Mouse (Mus musculus) limb, embryonic 11.5 days (tissue): ENCODE data around the gene Tmx2. TPM values are rescaled to one million over a fixed set of nuclear protein-coding genes. Genes with fewer than 3 reads are reported as not detected.
"Not testable (repeated sequence)": the region's sequence is repeated elsewhere in the genome, so short reads cannot be mapped to it uniquely, and the experiment has no call there.

ENCODE experiments used
- ATAC-seq: fragments of 200-750 bp; cut with Nextera tagmentation; 2 replicates; pipeline ENCODE4 v1.8.0; 2017; ENCODE audit warnings: low read depth; ENCODE audit not compliant: insufficient number of reproducible peaks, low FRiP score, low TSS enrichment
- DNase-seq: peaks from one replicate; pipeline ENCODE4 v3.0.0-alpha.2; 2015; ENCODE audit warnings: low spot score
- H3K27ac ChIP-seq: fragments of 300-500 bp; sonication (generic); replicated peaks from 2 replicates; pipeline ENCODE4 v1.5.1; 2014; ENCODE audit warnings: low read depth, mild to moderate bottlenecking, low read length
- H3K27me3 ChIP-seq: fragments of 300-500 bp; sonication (generic); 2 replicates; pipeline ENCODE4 v1.6.1; 2014; ENCODE audit warnings: mild to moderate bottlenecking, low read length, mixed read lengths; ENCODE audit not compliant: control insufficient read depth, insufficient read depth
- H3K36me3 ChIP-seq: fragments of 300-500 bp; sonication (generic); 2 replicates; pipeline ENCODE4 v1.6.1; 2014; ENCODE audit warnings: mild to moderate bottlenecking, low read length, moderate library complexity, mixed read lengths; ENCODE audit not compliant: control insufficient read depth, insufficient read depth
- H3K4me1 ChIP-seq: fragments of 300-500 bp; sonication (generic); 2 replicates; pipeline ENCODE4 v1.6.1; 2014; ENCODE audit warnings: low read length, mixed read lengths; ENCODE audit not compliant: control insufficient read depth, insufficient read depth
- H3K4me2 ChIP-seq: fragments of 300-500 bp; sonication (generic); 2 replicates; pipeline ENCODE4 v1.6.1; 2014; ENCODE audit warnings: low read depth, mild to moderate bottlenecking, moderate library complexity; ENCODE audit not compliant: severe bottlenecking
- H3K4me3 ChIP-seq: fragments of 300-500 bp; sonication (generic); 2 replicates; pipeline ENCODE4 v1.5.1; 2014; ENCODE audit warnings: low read depth, low read length
- H3K9ac ChIP-seq: fragments of 300-500 bp; sonication (generic); 2 replicates; pipeline ENCODE4 v1.6.1; 2014; ENCODE audit warnings: mild to moderate bottlenecking, low read length
- H3K9me3 ChIP-seq: fragments of 300-500 bp; sonication (generic); 2 replicates; pipeline ENCODE4 v1.6.1; 2016; ENCODE audit warnings: low read length; ENCODE audit not compliant: control insufficient read depth
- WGBS: fragments of 180-500 bp; shearing (Covaris S2); extraction: QIAGEN DNeasy Blood & Tissue Kit; methylation state at CpG from one replicate; pipeline ENCODE4 v1.1.7; 2014; 5-methylcytosine and 5-hydroxymethylcytosine counted together
- polyA plus RNA-seq: library from polyadenylated mRNA; unstranded; fragments of >200 nt; fragmentation: Nextera tagmentation; extraction: Ambion mirVana; gene quantifications from 2 replicates; pipeline ENCODE4 v1.2.1, GENCODE M21; 2014

Gene Tmx2
- polyA plus RNA-seq, 1 experiment from 2014 or later, result 129 TPM

GRCm38 (mm10) chr2:84677968-84678880 lies 716 bp downstream of the Tmx2 start, which contains the start of the genes Gm28635 and Med19:
Gene Gm28635, minus strand, starts transcription at chr2:84678041.
Gene Med19, plus strand, starts transcription at chr2:84678402.
- H3K9me3 ChIP-seq, result no peaks in the 10 kb centered on the region
- no peaks in the 10 kb centered on the region for H3K27me3 ChIP-seq
- H3K4me2 ChIP-seq, result peak within 1 kb of the TSS; percentile 74
- peak within 1 kb of the TSS; percentile 98 for H3K4me3 ChIP-seq
- DNase-seq, result peak; percentile 90
- 0% methylated on average over 44 of the region's 44 CpGs for WGBS
- 0 out of 2 replicates have a peak within 1 kb of the TSS, but pooled peaks have one; percentile 42 for H3K27ac ChIP-seq
- peak within 1 kb of the TSS; percentile 90 for H3K9ac ChIP-seq
- H3K4me1 ChIP-seq, result 0 out of 2 replicates have a peak, but pooled peaks cover 3% of the 10 kb centered on the region
- peaks cover 7% of the 10 kb centered on the region; the same call in 1 of the 2 replicates for H3K36me3 ChIP-seq
- ATAC-seq, result peak; percentile 100

DNA sequence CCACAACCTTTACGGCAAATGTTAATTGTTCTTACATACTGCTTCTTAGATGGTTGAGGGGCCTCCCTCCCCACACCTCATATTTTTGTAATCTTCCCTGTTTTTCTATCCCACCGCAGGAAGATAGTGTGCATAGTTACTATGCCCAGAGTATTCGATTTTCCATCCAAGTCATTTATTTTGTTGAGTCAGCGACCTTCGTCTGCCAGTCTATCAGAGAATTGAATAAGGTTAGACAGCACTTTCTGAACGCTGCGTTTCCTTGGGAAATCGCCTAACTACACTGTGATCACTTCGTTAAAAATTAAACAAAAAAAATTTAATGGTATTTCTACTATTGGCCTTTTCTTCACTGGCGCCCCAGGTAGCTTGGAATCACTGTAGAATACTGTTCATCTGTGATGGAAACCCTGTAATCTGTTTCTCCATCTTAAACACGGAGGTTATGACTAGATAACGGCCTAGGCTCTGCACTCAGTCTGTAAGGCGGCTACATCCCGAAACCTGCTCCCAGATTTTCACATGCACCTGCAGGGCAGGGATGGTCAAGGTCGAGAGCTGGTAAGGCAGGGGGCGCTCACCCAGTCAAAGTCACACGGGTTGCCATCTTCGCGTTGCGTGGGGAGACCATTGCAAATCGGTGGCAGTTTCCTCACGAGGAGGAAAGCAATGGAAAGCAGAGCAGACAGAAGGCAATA lies 1.5 kb downstream of the Tmx2 start:
- DNase-seq (peak; percentile 70), ATAC-seq (peak; percentile 70)
- Histone ChIP-seq H3K36me3 (peaks cover 7% of the 10 kb centered on the region; the same call in 1 of the 2 replicates), H3K27ac (no peak overlapping the region), H3K9me3 (no peaks in the 10 kb centered on the region), H3K4me2 (peak overlapping the region; percentile 74), H3K9ac (peak overlapping the region; percentile 47; the same call in 1 of the 2 replicates), H3K27me3 (no peaks in the 10 kb centered on the region), H3K4me1 (0 out of 2 replicates have a peak, but pooled peaks cover 3% of the 10 kb centered on the region), H3K4me3 (peak overlapping the region; percentile 98)
- 12% methylated on average over 22 of the region's 22 CpGs for WGBS

- not testable (repeated sequence) for H3K9ac ChIP-seq, H3K4me1 ChIP-seq, H3K9me3 ChIP-seq, DNase-seq, H3K36me3 ChIP-seq, H3K4me3 ChIP-seq, H3K27me3 ChIP-seq, ATAC-seq, H3K4me2 ChIP-seq, H3K27ac ChIP-seq
- WGBS, result 66% methylated on average over 4 of the region's 5 CpGs
Observed at GRCm38 (mm10) chr2:84671535-84671934, 7.4 kb downstream of the Tmx2 start.

- Histone ChIP-seq H3K27ac (peak within 1 kb of the TSS; percentile 94), H3K4me3 (peak within 1 kb of the TSS; percentile 89), H3K27me3 (no peaks in the 10 kb centered on the region), H3K4me1 (peaks cover 5% of the 10 kb centered on the region), H3K36me3 (peaks cover 7% of the 10 kb centered on the region; the same call in 1 of the 2 replicates), H3K9me3 (no peaks in the 10 kb centered on the region), H3K9ac (peak within 1 kb of the TSS; percentile 95), H3K4me2 (peak within 1 kb of the TSS; percentile 69)
- ATAC-seq (peak; percentile 93), DNase-seq (peak; percentile 93)
- WGBS, result under 1% methylated on average over 20 of the region's 20 CpGs
Observed at GRCm38 (mm10) chr2:84670569-84670933, 8.4 kb downstream of the Tmx2 start, which contains the start of gene Selenoh. Gene Selenoh, minus strand, starts transcription at chr2:84670770.

GRCm38 (mm10) chr2:84669828-84670568 lies 8.9 kb downstream of the Tmx2 start:
- Histone ChIP-seq H3K9me3 (no peaks in the 10 kb centered on the region), H3K27ac (peak overlapping the region; percentile 94), H3K4me3 (peak overlapping the region; percentile 89), H3K4me1 (peaks cover 5% of the 10 kb centered on the region), H3K4me2 (peak overlapping the region; percentile 69), H3K9ac (peak overlapping the region; percentile 95), H3K36me3 (peaks cover 7% of the 10 kb centered on the region; the same call in 1 of the 2 replicates), H3K27me3 (no peaks in the 10 kb centered on the region)
- ATAC-seq, result peak; percentile 74
- DNase-seq, result no peak
- 3% methylated on average over 39 of the region's 39 CpGs for WGBS

DNA sequence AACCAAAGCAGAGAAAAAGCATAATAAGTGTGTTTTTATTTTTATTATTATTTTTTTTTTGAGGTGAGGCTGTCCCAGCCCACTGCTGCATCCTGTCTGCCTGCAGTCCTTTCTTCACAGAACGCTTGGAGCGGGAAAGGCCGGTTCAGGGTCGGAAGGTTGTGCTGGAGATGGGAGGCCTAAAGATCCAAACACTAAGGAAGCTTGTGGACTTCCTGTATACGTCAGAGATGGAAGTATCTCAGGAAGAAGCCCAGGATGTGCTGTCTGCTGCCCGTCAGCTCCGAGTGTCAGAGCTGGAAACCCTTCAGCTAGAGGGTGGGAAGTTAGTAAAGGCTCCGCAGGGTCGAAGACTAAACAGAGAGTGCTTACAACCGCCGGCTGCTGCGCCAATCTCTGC lies 12.9 kb downstream of the Tmx2 start:
- no peak overlapping the region for H3K9ac ChIP-seq
- WGBS, result 66% methylated on average over 12 of the region's 12 CpGs
- ATAC-seq (no peak), DNase-seq (no peak)
- no peaks in the 10 kb centered on the region; the same call in 1 of the 2 replicates for H3K36me3 ChIP-seq
- H3K27me3 ChIP-seq, result no peaks in the 10 kb centered on the region
- H3K9me3 ChIP-seq, result no peaks in the 10 kb centered on the region
- no peak overlapping the region for H3K4me2 ChIP-seq
- H3K4me1 ChIP-seq, result peaks cover 5% of the 10 kb centered on the region
- H3K4me3 ChIP-seq, result no peak overlapping the region
- H3K27ac ChIP-seq, result no peak overlapping the region

GRCm38 (mm10) chr2:84662866-84663265 lies 16.1 kb downstream of the Tmx2 start:
- Histone ChIP-seq H3K36me3 (no peaks in the 10 kb centered on the region), H3K27ac (no peak overlapping the region), H3K4me3 (no peak overlapping the region), H3K9ac (no peak overlapping the region), H3K4me1 (no peaks in the 10 kb centered on the region), H3K9me3 (no peaks in the 10 kb centered on the region), H3K27me3 (no peaks in the 10 kb centered on the region), H3K4me2 (no peak overlapping the region)
- 28% methylated on average over 2 of the region's 2 CpGs for WGBS
- DNase-seq, result peak; percentile 55
- no peak for ATAC-seq

DNA sequence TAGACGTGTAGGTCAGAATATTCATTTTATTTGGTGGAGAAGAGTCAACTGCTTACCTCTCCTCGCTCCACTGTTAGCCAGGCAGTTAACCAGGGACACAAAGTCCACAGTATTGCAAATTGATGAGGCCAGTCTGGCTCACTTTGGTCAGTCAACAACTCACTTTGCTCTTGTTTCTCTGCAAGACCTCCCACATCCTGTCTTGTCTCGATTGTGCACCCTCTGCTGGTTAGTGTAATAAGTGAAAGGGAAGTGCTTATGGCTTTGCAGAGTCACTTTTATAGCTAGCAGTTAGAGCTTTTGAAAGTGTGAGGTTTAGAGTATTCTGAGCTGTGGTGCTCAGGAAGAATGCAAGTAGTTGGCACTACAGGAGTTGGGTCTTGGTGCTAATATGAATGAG lies 18.7 kb downstream of the Tmx2 start:
- Histone ChIP-seq H3K27ac (no peak overlapping the region), H3K4me1 (no peaks in the 10 kb centered on the region), H3K9me3 (no peaks in the 10 kb centered on the region), H3K9ac (no peak overlapping the region), H3K27me3 (no peaks in the 10 kb centered on the region), H3K36me3 (no peaks in the 10 kb centered on the region), H3K4me2 (no peak overlapping the region), H3K4me3 (no peak overlapping the region)
- 69% methylated on average over 3 of the region's 3 CpGs for WGBS
- DNase-seq (no peak), ATAC-seq (no peak)
